Mouse (Mus musculus) neutrophil, adult 65 days (primary cell): ENCODE measurements around the gene Uevld. TPM values are rescaled to one million over a fixed set of nuclear protein-coding genes. Genes with fewer than 3 reads are reported as not detected.

Experiments
- total RNA-seq: library from RNA; stranded (reverse); gene quantifications from 2 replicates; pipeline ENCODE4 v1.2.4, GENCODE M21; 2023

Uevld gene
- 9.9 and 11.1 TPM in 2 replicates for total RNA-seq

GRCm38 (mm10) chr7:46957831-46958691 is at the start of gene Uevld:
TSS of gene Uevld (minus strand) at chr7:46958527.

DNA sequence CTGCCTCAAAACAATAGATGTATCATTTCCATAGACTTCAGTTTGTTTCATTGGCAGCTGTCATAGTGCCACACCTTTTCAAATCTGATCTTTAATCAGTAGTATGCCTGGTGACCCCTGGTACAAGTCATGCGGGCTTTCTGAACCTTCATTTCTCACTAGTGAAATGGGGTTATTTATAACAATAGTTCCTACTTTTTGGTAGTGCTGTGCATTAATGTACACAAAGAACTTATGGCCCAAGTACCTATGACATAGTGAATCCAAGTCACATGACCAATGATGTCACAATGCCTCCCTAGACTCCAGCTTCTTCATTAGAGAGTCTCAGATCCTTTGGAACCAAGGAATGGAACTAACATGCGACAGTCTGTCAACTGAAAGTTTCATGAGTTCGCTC is 25.0 kb upstream of the Uevld start, which contains the start of gene Gm9999:
Gene Gm9999, plus strand, starts transcription at position 301 of the 400 bp plus-strand sequence.

GRCm38 (mm10) chr7:46919551-46920176 is 38.7 kb downstream of the Uevld start, which contains the start of gene Tsg101:
TSS of gene Tsg101 (minus strand) at chr7:46919969.

Other genes with a start within 250 kb of the Uevld start
- gene Saal1, start 247.8 kb downstream of the Uevld start, total RNA-seq = 6.5 and 8.2 TPM in 2 replicates
- 0.69 and 1.4 TPM in 2 replicates for gene Saa3, start 242.8 kb downstream of the Uevld start, total RNA-seq
- not detected in 2 replicates for gene Saa4, start 225.9 kb downstream of the Uevld start, total RNA-seq
- not detected in 2 replicates for gene Saa1, start 215.5 kb downstream of the Uevld start, total RNA-seq
- not detected in 2 replicates for gene Saa2, start 206.7 kb downstream of the Uevld start, total RNA-seq
- gene Hps5, start 162.5 kb downstream of the Uevld start, total RNA-seq = 23.7 and 33.6 TPM in 2 replicates
- 45.3 and 56.6 TPM in 2 replicates for gene Gtf2h1, start 162.4 kb downstream of the Uevld start, total RNA-seq
- gene Ldha, start 117.1 kb downstream of the Uevld start, total RNA-seq = 389 and 441 TPM in 2 replicates
- gene Ldhc, start 97.3 kb downstream of the Uevld start, total RNA-seq = 0.60 and 0.75 TPM in 2 replicates
- 50.5 and 59.4 TPM in 2 replicates for gene Tsg101, start 38.6 kb downstream of the Uevld start, total RNA-seq
- gene Gm9999, start 25.1 kb upstream of the Uevld start, total RNA-seq = not detected in 2 replicates
- 81.9 and 83.8 TPM in 2 replicates for gene Spty2d1, start 49.9 kb upstream of the Uevld start, total RNA-seq
- gene Tmem86a, start 92.1 kb upstream of the Uevld start, total RNA-seq = 4.5 and 7.0 TPM in 2 replicates
- gene Ptpn5, start 175.2 kb upstream of the Uevld start, total RNA-seq = not detected in 2 replicates
- gene Mrgpra6, start 246.4 kb upstream of the Uevld start, total RNA-seq = not detected in 2 replicates